Mouse (Mus musculus): ENCODE results near the gene Olfr1427.

DNA sequence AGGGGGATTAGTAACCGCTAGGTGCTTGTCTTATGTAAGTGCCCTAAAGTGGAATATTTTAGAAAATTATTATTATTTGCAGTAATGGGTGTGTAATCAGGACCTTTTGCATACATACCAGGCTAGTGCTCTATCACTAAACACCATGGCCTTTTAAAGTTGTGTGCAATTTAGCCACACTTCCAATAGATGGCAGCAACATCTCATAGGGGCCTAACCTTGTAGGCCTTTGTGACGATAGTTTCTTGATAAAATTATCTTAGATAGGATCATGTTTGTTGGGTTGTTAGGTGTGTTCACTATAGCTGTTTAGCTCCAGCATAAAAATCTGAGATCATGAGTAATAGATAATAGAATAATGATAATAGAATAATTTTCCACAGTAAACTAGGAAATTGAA lies 31.2 kb upstream of the Olfr1427 start:
- peak; percentile 57 to 82; a peak in 3 of 4 replicates for TF ChIP-seq CTCF (conservative IDR thresholded peaks at IDR 0.05 in 1 of 2, IDR thresholded peaks at IDR 0.05 in 1 of 2; ENCODE audit: low read depth in 2 of 2, low read length in 2 of 2)
- TF ChIP-seq EP300 (IDR thresholded peaks at IDR 0.05; ENCODE audit: low read length) = no peak
- TF ChIP-seq POLR2A (IDR thresholded peaks at IDR 0.05; ENCODE audit: low read depth, low read length) = no peak
- no peak for TF ChIP-seq MAFK (IDR thresholded peaks at IDR 0.05; ENCODE audit: insufficient replicate concordance, low read length)
- TF ChIP-seq E2F4 (IDR thresholded peaks at IDR 0.05; ENCODE audit: insufficient replicate concordance, low read depth, low read length) = no peak
- no peak for TF ChIP-seq HCFC1 (IDR thresholded peaks at IDR 0.05; ENCODE audit: low read depth, low read length)
- TF ChIP-seq MAZ (IDR thresholded peaks at IDR 0.05; ENCODE audit: low read depth, low read length) = no peak
- TF ChIP-seq ZNF384 (IDR thresholded peaks at IDR 0.05; ENCODE audit: low read depth, low read length) = no peak
- no peak for TF ChIP-seq MAX (IDR thresholded peaks at IDR 0.05; ENCODE audit: low read length)
- TF ChIP-seq ETS1 (conservative IDR thresholded peaks at IDR 0.05; ENCODE audit: low read depth, low read length) = no peak
- no peak for TF ChIP-seq RCOR1 (conservative IDR thresholded peaks at IDR 0.05; ENCODE audit: low read depth, low read length)

Data from CH12.LX (cell line).